Mouse (Mus musculus): ENCODE data around the gene Nxpe4. TPM values are rescaled to one million over a fixed set of nuclear protein-coding genes. Genes with fewer than 3 reads are reported as not detected.
"Not testable (repeated sequence)": the region's sequence is repeated elsewhere in the genome, so short reads cannot be mapped to it uniquely, and the experiment has no call there.

The Nxpe4 gene
- polyA plus RNA-seq, 1 experiment from 2014 or later, result 4.9 TPM

GRCm38 (mm10) chr9:48294754-48295153, 132.9 kb downstream of the Nxpe4 start:
- no peak overlapping the region for H3K27ac ChIP-seq
- H3K36me3 ChIP-seq (replicated peaks), result no peaks in the 10 kb centered on the region
- no peak overlapping the region for H3K4me3 ChIP-seq
- DNase-seq (ENCODE audit: extremely low spot score, low spot score), result no peak
- H3K9me3 ChIP-seq, result no peaks in the 10 kb centered on the region
- H3K4me1 ChIP-seq, result no peaks in the 10 kb centered on the region
- 73% methylated on average over 2 of the region's 2 CpGs for WGBS
- H3K27me3 ChIP-seq (ENCODE audit: poor library complexity, severe bottlenecking), result no peaks in the 10 kb centered on the region

GRCm38 (mm10) chr9:48298983-48299382, 137.2 kb downstream of the Nxpe4 start:
- H3K9me3 ChIP-seq, result no peaks in the 10 kb centered on the region
- H3K27me3 ChIP-seq (ENCODE audit: poor library complexity, severe bottlenecking), result no peaks in the 10 kb centered on the region
- WGBS, result 91% methylated on average over 7 of the region's 7 CpGs
- H3K27ac ChIP-seq, result no peak overlapping the region
- DNase-seq (ENCODE audit: extremely low spot score, low spot score), result no peak
- H3K4me3 ChIP-seq, result no peak overlapping the region
- H3K36me3 ChIP-seq (replicated peaks), result no peaks in the 10 kb centered on the region
- peaks cover 5% of the 10 kb centered on the region for H3K4me1 ChIP-seq

- WGBS, result 8% methylated on average over 5 of the region's 5 CpGs
- H3K4me1 ChIP-seq; H3K9me3 ChIP-seq; H3K4me3 ChIP-seq; H3K27me3 ChIP-seq (ENCODE audit: poor library complexity, severe bottlenecking); H3K36me3 ChIP-seq (replicated peaks); DNase-seq (ENCODE audit: extremely low spot score, low spot score); H3K27ac ChIP-seq: not testable (repeated sequence)
These were observed 141.7 kb downstream of the Nxpe4 start for GRCm38 (mm10) chr9:48303564-48303963.

- Histone ChIP-seq H3K4me3 (no peak overlapping the region), H3K36me3 (replicated peaks) (no peaks in the 10 kb centered on the region), H3K27ac (no peak overlapping the region), H3K9me3 (no peaks in the 10 kb centered on the region), H3K4me1 (peaks cover 13% of the 10 kb centered on the region), H3K27me3 (ENCODE audit: poor library complexity, severe bottlenecking) (no peaks in the 10 kb centered on the region)
- no peak for DNase-seq (ENCODE audit: extremely low spot score, low spot score)
- WGBS, result 97% methylated on average over 5 of the region's 5 CpGs
These were observed 149.4 kb downstream of the Nxpe4 start for GRCm38 (mm10) chr9:48311241-48311640.

- 37% methylated on average over 3 of the region's 3 CpGs for WGBS
These were observed 152.4 kb downstream of the Nxpe4 start for GRCm38 (mm10) chr9:48314194-48314593.

GRCm38 (mm10) chr9:48315825-48316224, 154.0 kb downstream of the Nxpe4 start:
- no peak for DNase-seq (ENCODE audit: extremely low spot score, low spot score)
- H3K4me1 ChIP-seq, result peaks cover 13% of the 10 kb centered on the region
- no peaks in the 10 kb centered on the region for H3K9me3 ChIP-seq
- 90% methylated on average over 1 of the region's 1 CpGs for WGBS
- no peak overlapping the region for H3K4me3 ChIP-seq
- no peaks in the 10 kb centered on the region for H3K27me3 ChIP-seq (ENCODE audit: poor library complexity, severe bottlenecking)
- H3K36me3 ChIP-seq (replicated peaks), result no peaks in the 10 kb centered on the region
- H3K27ac ChIP-seq, result no peak overlapping the region

More at GRCm38 (mm10) chr9:48314194-48314593, 152.4 kb downstream of the Nxpe4 start:
- Histone ChIP-seq H3K27ac (0 out of 2 replicates have a peak overlapping the region, but pooled peaks have one; percentile 31), H3K36me3 (replicated peaks) (no peaks in the 10 kb centered on the region), H3K4me3 (no peak overlapping the region), H3K9me3 (no peaks in the 10 kb centered on the region), H3K4me1 (peaks cover 13% of the 10 kb centered on the region), H3K27me3 (ENCODE audit: poor library complexity, severe bottlenecking) (no peaks in the 10 kb centered on the region)
- DNase-seq (ENCODE audit: extremely low spot score, low spot score), result peak; percentile 24

- DNase-seq (ENCODE audit: extremely low spot score, low spot score), result no peak
- 91% methylated on average over 9 of the region's 9 CpGs for WGBS
- H3K4me3 ChIP-seq, result no peak overlapping the region
- H3K27ac ChIP-seq, result no peak overlapping the region
- H3K27me3 ChIP-seq (ENCODE audit: poor library complexity, severe bottlenecking), result no peaks in the 10 kb centered on the region
- peaks cover 9% of the 10 kb centered on the region; the same call in 1 of the 2 replicates for H3K4me1 ChIP-seq
- no peaks in the 10 kb centered on the region for H3K36me3 ChIP-seq (replicated peaks)
- H3K9me3 ChIP-seq, result no peaks in the 10 kb centered on the region
These were observed 164.5 kb downstream of the Nxpe4 start for GRCm38 (mm10) chr9:48326338-48326737.

GRCm38 (mm10) chr9:48329597-48329996, 167.8 kb downstream of the Nxpe4 start:
- Histone ChIP-seq H3K4me3 (no peak overlapping the region), H3K27me3 (ENCODE audit: poor library complexity, severe bottlenecking) (no peaks in the 10 kb centered on the region), H3K36me3 (replicated peaks) (no peaks in the 10 kb centered on the region), H3K27ac (no peak overlapping the region), H3K4me1 (0 out of 2 replicates have a peak, but pooled peaks cover 3% of the 10 kb centered on the region), H3K9me3 (no peaks in the 10 kb centered on the region)
- DNase-seq (ENCODE audit: extremely low spot score, low spot score), result no peak
- 94% methylated on average over 7 of the region's 7 CpGs for WGBS

GRCm38 (mm10) chr9:48338783-48339455, 177.1 kb downstream of the Nxpe4 start:
- WGBS, result 83% methylated on average over 4 of the region's 4 CpGs
- Histone ChIP-seq H3K27me3 (ENCODE audit: poor library complexity, severe bottlenecking) (no peaks in the 10 kb centered on the region), H3K9me3 (no peaks in the 10 kb centered on the region), H3K36me3 (replicated peaks) (no peaks in the 10 kb centered on the region), H3K4me1 (no peaks in the 10 kb centered on the region; the same call in 1 of the 2 replicates), H3K27ac (no peak overlapping the region), H3K4me3 (no peak overlapping the region)
- DNase-seq (ENCODE audit: extremely low spot score, low spot score), result no peak

- no peaks in the 10 kb centered on the region for H3K9me3 ChIP-seq
- no peak for DNase-seq (ENCODE audit: extremely low spot score, low spot score)
- H3K36me3 ChIP-seq (replicated peaks), result no peaks in the 10 kb centered on the region
- no peak overlapping the region for H3K27ac ChIP-seq
- H3K4me3 ChIP-seq, result no peak overlapping the region
- H3K4me1 ChIP-seq, result no peaks in the 10 kb centered on the region; the same call in 1 of the 2 replicates
- no peaks in the 10 kb centered on the region for H3K27me3 ChIP-seq (ENCODE audit: poor library complexity, severe bottlenecking)
- WGBS, result 68% methylated on average over 5 of the region's 5 CpGs
These were observed 177.7 kb downstream of the Nxpe4 start for GRCm38 (mm10) chr9:48339563-48339962.

- no peak for DNase-seq (ENCODE audit: extremely low spot score, low spot score)
- no peak overlapping the region for H3K4me3 ChIP-seq
- no peaks in the 10 kb centered on the region for H3K27me3 ChIP-seq (ENCODE audit: poor library complexity, severe bottlenecking)
- WGBS, result 92% methylated on average over 10 of the region's 10 CpGs
- no peaks in the 10 kb centered on the region for H3K9me3 ChIP-seq
- H3K36me3 ChIP-seq (replicated peaks), result no peaks in the 10 kb centered on the region
- no peak overlapping the region for H3K27ac ChIP-seq
- H3K4me1 ChIP-seq, result no peaks in the 10 kb centered on the region; the same call in 1 of the 2 replicates
These were observed 179.0 kb downstream of the Nxpe4 start for GRCm38 (mm10) chr9:48340708-48341380.

- Histone ChIP-seq H3K36me3 (replicated peaks) (no peaks in the 10 kb centered on the region), H3K27me3 (ENCODE audit: poor library complexity, severe bottlenecking) (no peaks in the 10 kb centered on the region), H3K4me1 (peaks cover 3% of the 10 kb centered on the region; the same call in 1 of the 2 replicates), H3K4me3 (no peak overlapping the region), H3K9me3 (no peaks in the 10 kb centered on the region), H3K27ac (no peak overlapping the region)
- no peak for DNase-seq (ENCODE audit: extremely low spot score, low spot score)
- WGBS, result 88% methylated on average over 9 of the region's 9 CpGs
These were observed 183.6 kb downstream of the Nxpe4 start for GRCm38 (mm10) chr9:48345456-48345855.

GRCm38 (mm10) chr9:48345866-48346265, 184.0 kb downstream of the Nxpe4 start:
- H3K4me3 ChIP-seq, result no peak overlapping the region
- peaks cover 6% of the 10 kb centered on the region; the same call in 1 of the 2 replicates for H3K4me1 ChIP-seq
- no peak for DNase-seq (ENCODE audit: extremely low spot score, low spot score)
- WGBS, result 93% methylated on average over 3 of the region's 3 CpGs
- no peaks in the 10 kb centered on the region for H3K36me3 ChIP-seq (replicated peaks)
- no peaks in the 10 kb centered on the region for H3K9me3 ChIP-seq
- H3K27me3 ChIP-seq (ENCODE audit: poor library complexity, severe bottlenecking), result no peaks in the 10 kb centered on the region
- no peak overlapping the region for H3K27ac ChIP-seq

Data from forebrain, embryonic 10.5 days (tissue).